Mouse (Mus musculus) thymus, adult 2 months (tissue): ENCODE results near the gene Osbp2. TPM values are rescaled to one million over a fixed set of nuclear protein-coding genes. Genes with fewer than 3 reads are reported as not detected.
"Not testable (repeated sequence)": the region's sequence is repeated elsewhere in the genome, so short reads cannot be mapped to it uniquely, and the experiment has no call there.

Experiments
- DNase-seq: peaks from one replicate; pipeline ENCODE4 v3.0.0; 2021
- H3K27ac ChIP-seq: fragments of 200-500 bp; 2 replicates; pipeline ENCODE4 v1.5.1; 2012; ENCODE audit warnings: low read length, control low read depth; ENCODE audit not compliant: control insufficient read depth, insufficient read depth
- H3K27me3 ChIP-seq: fragments of 200-500 bp; 2 replicates; pipeline ENCODE4 v1.6.1; 2012; ENCODE audit warnings: mild to moderate bottlenecking, low read length, moderate library complexity, mixed read lengths; ENCODE audit not compliant: control insufficient read depth, insufficient read depth
- H3K36me3 ChIP-seq: fragments of 200-500 bp; 2 replicates; pipeline ENCODE4 v1.6.1; 2012; ENCODE audit warnings: mild to moderate bottlenecking, low read length, moderate library complexity; ENCODE audit not compliant: control insufficient read depth, insufficient read depth
- H3K4me1 ChIP-seq: fragments of 200-500 bp; replicated peaks from 2 replicates; pipeline ENCODE4 v1.6.1; 2012; ENCODE audit warnings: low read length; ENCODE audit not compliant: control insufficient read depth, insufficient read depth
- H3K4me3 ChIP-seq: fragments of 200-500 bp; 2 replicates; pipeline ENCODE4 v1.5.1; 2012; ENCODE audit warnings: mild to moderate bottlenecking, low read length, control low read depth, moderate library complexity; ENCODE audit not compliant: control insufficient read depth, insufficient read depth
- CTCF ChIP-seq: fragments of 200-500 bp; IDR thresholded peaks from 2 replicates; pipeline ENCODE4 v1.5.1; 2012; ENCODE audit warnings: mild to moderate bottlenecking, control low read depth, low read length, moderate library complexity, borderline replicate concordance; ENCODE audit not compliant: control insufficient read depth, poor library complexity, insufficient read depth; ENCODE audit errors: extremely low read depth
- POLR2A ChIP-seq: fragments of 200-500 bp; IDR thresholded peaks from 2 replicates; pipeline ENCODE4 v1.6.1; 2012; ENCODE audit warnings: mild to moderate bottlenecking, low read length, control low read depth, moderate library complexity; ENCODE audit not compliant: control insufficient read depth, poor library complexity, insufficient read depth; ENCODE audit errors: extremely low read depth
- WGBS: fragments of 180-500 bp; shearing (Covaris S2); methylation state at CpG from one replicate; pipeline ENCODE4 v1.1.7; 2018; 5-methylcytosine and 5-hydroxymethylcytosine counted together
- polyA plus RNA-seq: library from polyadenylated mRNA; depleted of rRNA; stranded (reverse); fragments of >200 nt; gene quantifications from 2 replicates; pipeline ENCODE4 v1.2.3, GENCODE M21; 2012; rRNA removed

The Osbp2 gene
- polyA plus RNA-seq = 0.27 and 1.1 TPM in 2 replicates

GRCm38 (mm10) chr11:3863454-3864112 is at the start of gene Osbp2:
Osbp2 (minus strand) TSS chr11:3863903.
- Histone ChIP-seq H3K27ac (no peak within 1 kb of the TSS), H3K27me3 (no peaks in the 10 kb centered on the region), H3K36me3 (no peaks in the 10 kb centered on the region), H3K4me3 (peak within 1 kb of the TSS; percentile 45), H3K4me1 (peaks cover 6% of the 10 kb centered on the region; the same call in 1 of the 2 replicates)
- DNase-seq = peak; percentile 55
- WGBS = 6% methylated on average over 51 of the region's 58 CpGs
- TF ChIP-seq POLR2A (no peak), CTCF (no peak)

DNA sequence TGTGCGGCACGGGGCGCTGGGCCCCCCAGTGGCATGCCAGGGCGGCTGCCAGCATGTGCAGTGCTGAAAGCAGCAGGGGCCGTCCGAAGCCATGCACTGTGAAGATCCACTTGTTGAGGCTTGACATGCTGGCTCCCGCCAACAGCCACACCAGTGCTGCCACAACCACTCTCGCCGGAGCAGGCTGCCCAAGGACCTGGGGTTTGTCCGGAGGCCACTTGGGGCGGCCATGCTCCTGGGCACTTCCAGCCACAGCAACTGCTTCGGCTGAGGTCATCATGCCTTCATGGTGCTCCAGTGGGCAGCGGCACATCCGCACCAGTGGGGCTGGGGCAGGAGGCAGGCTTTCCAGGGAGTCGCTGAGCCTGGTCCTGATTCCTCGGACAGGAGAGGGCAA is 49.2 kb upstream of the Osbp2 start:
- peak; percentile 25 for DNase-seq
- no peak overlapping the region for H3K27ac ChIP-seq
- H3K4me1 ChIP-seq = peaks cover 14% of the 10 kb centered on the region
- H3K27me3 ChIP-seq = no peaks in the 10 kb centered on the region; the same call in 1 of the 2 replicates
- H3K4me3 ChIP-seq = peak overlapping the region; percentile 50; the same call in 1 of the 2 replicates
- no peaks in the 10 kb centered on the region for H3K36me3 ChIP-seq
- 46% methylated on average over 16 of the region's 16 CpGs for WGBS
- TF ChIP-seq POLR2A = no peak
- no peak for TF ChIP-seq CTCF

GRCm38 (mm10) chr11:3912100-3912874 is 48.6 kb upstream of the Osbp2 start:
- H3K27me3 ChIP-seq = no peaks in the 10 kb centered on the region; the same call in 1 of the 2 replicates
- H3K4me3 ChIP-seq = no peak overlapping the region
- H3K4me1 ChIP-seq = peaks cover 14% of the 10 kb centered on the region
- no peaks in the 10 kb centered on the region for H3K36me3 ChIP-seq
- no peak overlapping the region for H3K27ac ChIP-seq
- WGBS = 82% methylated on average over 19 of the region's 19 CpGs
- DNase-seq = no peak
- TF ChIP-seq CTCF (no peak), POLR2A (no peak)

GRCm38 (mm10) chr11:3911440-3911839 is 47.7 kb upstream of the Osbp2 start:
- not testable (repeated sequence) for DNase-seq, H3K27ac ChIP-seq, H3K27me3 ChIP-seq, H3K4me3 ChIP-seq, H3K36me3 ChIP-seq
- WGBS = 91% methylated on average over 6 of the region's 6 CpGs
- H3K4me1 ChIP-seq = peaks cover 14% of the 10 kb centered on the region

DNA sequence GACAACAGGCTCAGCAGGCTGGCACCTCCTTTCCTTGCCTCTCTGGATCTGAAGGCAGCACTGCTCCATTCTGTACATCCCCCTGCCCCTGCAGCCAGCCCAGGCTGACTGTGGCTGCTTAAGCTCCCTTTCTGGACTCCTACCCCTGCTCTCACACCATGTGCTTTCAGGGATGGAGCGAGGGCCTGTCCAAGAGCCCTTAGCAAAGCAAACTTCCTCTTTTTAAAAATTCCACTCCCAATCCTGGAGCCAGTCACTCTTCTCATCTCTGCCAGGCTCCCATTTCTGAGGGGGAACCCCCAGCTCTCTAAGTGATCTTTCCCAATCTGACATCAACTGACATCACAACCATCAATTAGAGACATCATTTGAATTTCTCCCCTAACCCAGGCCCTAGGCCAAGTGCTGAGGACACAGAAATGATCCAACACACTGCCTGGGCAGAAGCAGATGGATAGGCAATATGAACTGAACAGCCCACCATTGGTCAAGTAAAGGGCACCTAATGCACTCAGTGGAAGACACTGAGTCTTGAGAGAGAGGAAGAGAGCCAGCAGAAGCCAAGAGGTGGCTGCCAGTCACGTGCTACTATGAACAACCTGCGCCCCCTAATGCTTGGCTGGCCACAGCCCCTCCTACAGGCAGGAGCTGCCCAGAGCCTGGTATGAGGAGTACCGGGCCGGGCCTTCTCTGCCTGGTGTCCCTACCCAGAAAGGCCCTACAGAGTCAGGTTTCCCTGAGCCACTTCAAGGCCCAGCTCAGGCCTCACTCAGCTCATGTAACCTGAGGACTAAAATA is 47.0 kb upstream of the Osbp2 start:
- Histone ChIP-seq H3K4me1 (peaks cover 14% of the 10 kb centered on the region), H3K27me3 (no peaks in the 10 kb centered on the region; the same call in 1 of the 2 replicates), H3K36me3 (no peaks in the 10 kb centered on the region), H3K27ac (no peak overlapping the region), H3K4me3 (no peak overlapping the region)
- no peak for DNase-seq
- WGBS = 70% methylated on average over 5 of the region's 5 CpGs
- TF ChIP-seq CTCF (no peak), POLR2A (no peak)

GRCm38 (mm10) chr11:3909236-3909635 is 45.5 kb upstream of the Osbp2 start:
- Histone ChIP-seq H3K36me3 (no peaks in the 10 kb centered on the region), H3K27me3 (no peaks in the 10 kb centered on the region; the same call in 1 of the 2 replicates), H3K4me3 (no peak overlapping the region), H3K4me1 (peaks cover 12% of the 10 kb centered on the region), H3K27ac (no peak overlapping the region)
- 90% methylated on average over 4 of the region's 4 CpGs for WGBS
- TF ChIP-seq CTCF (no peak), POLR2A (no peak)
- DNase-seq = no peak

GRCm38 (mm10) chr11:3905446-3905845 is 41.7 kb upstream of the Osbp2 start:
- TF ChIP-seq CTCF = no peak
- no peak for TF ChIP-seq POLR2A
- no peaks in the 10 kb centered on the region for H3K36me3 ChIP-seq
- H3K4me3 ChIP-seq = no peak overlapping the region
- 92% methylated on average over 1 of the region's 1 CpGs for WGBS
- H3K4me1 ChIP-seq = no peaks in the 10 kb centered on the region
- no peak overlapping the region for H3K27ac ChIP-seq
- H3K27me3 ChIP-seq = no peaks in the 10 kb centered on the region
- no peak for DNase-seq
